Mouse (Mus musculus): ENCODE results near the gene Nrg4. TPM values are rescaled to one million over a fixed set of nuclear protein-coding genes. Genes with fewer than 3 reads are reported as not detected.

Gene Nrg4
- polyA plus RNA-seq, 1 experiment: 0.19 TPM

- Histone ChIP-seq H3K4me2 (ENCODE audit: low read depth) (no peak overlapping the region), H3K27me3 (ENCODE audit: control insufficient read depth, insufficient read depth, insufficient read length) (peaks cover 13% of the 10 kb centered on the region), H3K36me3 (ENCODE audit: control insufficient read depth, insufficient read depth) (no peaks in the 10 kb centered on the region), H3K79me2 (ENCODE audit: control insufficient read depth, insufficient read depth) (no peaks in the 10 kb centered on the region), H3ac (ENCODE audit: control insufficient read depth, insufficient read length) (no peak overlapping the region), H3K4me3 (no peak overlapping the region)
- TF ChIP-seq REST (IDR thresholded peaks at IDR 0.05; ENCODE audit: insufficient read depth, insufficient read length) (no peak), USF1 (IDR thresholded peaks at IDR 0.05; ENCODE audit: low read depth) (no peak), POLR2A (IDR thresholded peaks at IDR 0.05; ENCODE audit: insufficient read length, low read depth) (no peak), SRF (IDR thresholded peaks at IDR 0.05; ENCODE audit: control insufficient read depth, insufficient read length, low read depth) (no peak), MAX (IDR thresholded peaks at IDR 0.05; ENCODE audit: low read depth) (no peak), TCF12 (IDR thresholded peaks at IDR 0.05; ENCODE audit: insufficient read depth, poor library complexity, severe bottlenecking) (no peak), E2F4 (IDR thresholded peaks at IDR 0.05; ENCODE audit: insufficient read depth) (no peak), MYOG (IDR thresholded peaks at IDR 0.05; ENCODE audit: control insufficient read depth in 1 of 3, insufficient read depth in 1 of 3, insufficient read length in 2 of 3, low read depth in 2 of 3) (no peak), CEBPB (IDR thresholded peaks at IDR 0.05; ENCODE audit: insufficient read depth, poor library complexity, severe bottlenecking) (no peak), POLR2AphosphoS2 (IDR thresholded peaks at IDR 0.05; ENCODE audit: insufficient read length, low read depth) (no peak), TCF3 (IDR thresholded peaks at IDR 0.05; ENCODE audit: insufficient read length, low read depth) (no peak), MYOD1 (IDR thresholded peaks at IDR 0.05; ENCODE audit: control insufficient read depth in 1 of 3, insufficient read length in 2 of 3, low read depth in 2 of 3) (no peak)
Measured at GRCm38 (mm10) chr9:55354686-55355085, 28.0 kb upstream of the Nrg4 start.

GRCm38 (mm10) chr9:55348664-55349063 lies 22.0 kb upstream of the Nrg4 start:
- H3K79me2 ChIP-seq (ENCODE audit: control insufficient read depth, insufficient read depth): no peaks in the 10 kb centered on the region

GRCm38 (mm10) chr9:55345332-55345731 lies 18.7 kb upstream of the Nrg4 start:
- no peak for TF ChIP-seq CEBPB (IDR thresholded peaks at IDR 0.05; ENCODE audit: insufficient read depth, poor library complexity, severe bottlenecking)
- TF ChIP-seq SRF (IDR thresholded peaks at IDR 0.05; ENCODE audit: control insufficient read depth, insufficient read length, low read depth): no peak
- TF ChIP-seq MYOD1 (IDR thresholded peaks at IDR 0.05; ENCODE audit: control insufficient read depth in 1 of 3, insufficient read length in 2 of 3, low read depth in 2 of 3): no peak
- no peak for TF ChIP-seq TCF12 (IDR thresholded peaks at IDR 0.05; ENCODE audit: insufficient read depth, poor library complexity, severe bottlenecking)
- no peak for TF ChIP-seq TCF3 (IDR thresholded peaks at IDR 0.05; ENCODE audit: insufficient read length, low read depth)
- Histone ChIP-seq H3K36me3 (ENCODE audit: control insufficient read depth, insufficient read depth) (no peaks in the 10 kb centered on the region), H3ac (ENCODE audit: control insufficient read depth, insufficient read length) (no peak overlapping the region), H3K4me2 (ENCODE audit: low read depth) (no peak overlapping the region), H3K27me3 (ENCODE audit: control insufficient read depth, insufficient read depth, insufficient read length) (peaks cover 24% of the 10 kb centered on the region), H3K4me3 (no peak overlapping the region), H3K79me2 (ENCODE audit: control insufficient read depth, insufficient read depth) (no peaks in the 10 kb centered on the region)

More at GRCm38 (mm10) chr9:55348664-55349063, 22.0 kb upstream of the Nrg4 start:
- H3ac ChIP-seq (ENCODE audit: control insufficient read depth, insufficient read length): no peak overlapping the region
- H3K4me3 ChIP-seq: no peak overlapping the region
- no peaks in the 10 kb centered on the region for H3K36me3 ChIP-seq (ENCODE audit: control insufficient read depth, insufficient read depth)
- H3K4me2 ChIP-seq (ENCODE audit: low read depth): no peak overlapping the region
- no peak for TF ChIP-seq TCF3 (IDR thresholded peaks at IDR 0.05; ENCODE audit: insufficient read length, low read depth)
- TF ChIP-seq USF1 (IDR thresholded peaks at IDR 0.05; ENCODE audit: low read depth): no peak
- no peak for TF ChIP-seq MAX (IDR thresholded peaks at IDR 0.05; ENCODE audit: low read depth)
- no peak for TF ChIP-seq CEBPB (IDR thresholded peaks at IDR 0.05; ENCODE audit: insufficient read depth, poor library complexity, severe bottlenecking)
- TF ChIP-seq REST (IDR thresholded peaks at IDR 0.05; ENCODE audit: insufficient read depth, insufficient read length): no peak
- no peak for TF ChIP-seq E2F4 (IDR thresholded peaks at IDR 0.05; ENCODE audit: insufficient read depth)
- TF ChIP-seq POLR2AphosphoS2 (IDR thresholded peaks at IDR 0.05; ENCODE audit: insufficient read length, low read depth): no peak
- TF ChIP-seq SRF (IDR thresholded peaks at IDR 0.05; ENCODE audit: control insufficient read depth, insufficient read length, low read depth): no peak
- TF ChIP-seq MYOG (IDR thresholded peaks at IDR 0.05; ENCODE audit: control insufficient read depth in 1 of 3, insufficient read depth in 1 of 3, insufficient read length in 2 of 3, low read depth in 2 of 3): no peak
- no peak for TF ChIP-seq TCF12 (IDR thresholded peaks at IDR 0.05; ENCODE audit: insufficient read depth, poor library complexity, severe bottlenecking)
- TF ChIP-seq MYOD1 (IDR thresholded peaks at IDR 0.05; ENCODE audit: control insufficient read depth in 1 of 3, insufficient read length in 2 of 3, low read depth in 2 of 3): no peak
- no peak for TF ChIP-seq POLR2A (IDR thresholded peaks at IDR 0.05; ENCODE audit: insufficient read length, low read depth)
- peaks cover 23% of the 10 kb centered on the region for H3K27me3 ChIP-seq (ENCODE audit: control insufficient read depth, insufficient read depth, insufficient read length)

DNA sequence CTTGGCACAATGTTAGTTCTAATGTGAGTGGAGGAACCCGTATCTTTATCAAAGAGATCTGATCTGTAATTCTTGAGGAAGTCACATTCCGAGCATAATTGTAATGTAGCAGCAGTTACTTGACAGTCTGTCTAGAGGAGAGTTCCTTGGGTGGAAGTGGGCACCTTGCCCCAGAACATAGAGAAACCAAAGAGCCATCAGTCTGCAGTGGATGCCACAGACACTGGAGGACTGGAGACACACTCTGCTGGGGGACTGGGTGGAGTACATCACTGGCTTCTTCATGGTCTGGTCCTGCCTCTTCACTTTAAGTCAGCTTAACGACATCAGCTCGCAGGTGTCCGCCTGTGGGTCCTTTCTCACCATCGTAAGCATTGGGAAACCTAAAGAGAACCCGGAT lies 17.5 kb upstream of the Nrg4 start:
- TF ChIP-seq CEBPB (IDR thresholded peaks at IDR 0.05; ENCODE audit: insufficient read depth, poor library complexity, severe bottlenecking) (no peak), POLR2AphosphoS2 (IDR thresholded peaks at IDR 0.05; ENCODE audit: insufficient read length, low read depth) (no peak), MYOD1 (IDR thresholded peaks at IDR 0.05; ENCODE audit: control insufficient read depth in 1 of 3, insufficient read length in 2 of 3, low read depth in 2 of 3) (no peak), TCF12 (IDR thresholded peaks at IDR 0.05; ENCODE audit: insufficient read depth, poor library complexity, severe bottlenecking) (no peak), USF1 (IDR thresholded peaks at IDR 0.05; ENCODE audit: low read depth) (no peak), MAX (IDR thresholded peaks at IDR 0.05; ENCODE audit: low read depth) (no peak), SRF (IDR thresholded peaks at IDR 0.05; ENCODE audit: control insufficient read depth, insufficient read length, low read depth) (no peak), TCF3 (IDR thresholded peaks at IDR 0.05; ENCODE audit: insufficient read length, low read depth) (no peak)
- Histone ChIP-seq H3K27me3 (ENCODE audit: control insufficient read depth, insufficient read depth, insufficient read length) (peaks cover 17% of the 10 kb centered on the region), H3K79me2 (ENCODE audit: control insufficient read depth, insufficient read depth) (no peaks in the 10 kb centered on the region), H3ac (ENCODE audit: control insufficient read depth, insufficient read length) (no peak overlapping the region), H3K36me3 (ENCODE audit: control insufficient read depth, insufficient read depth) (no peaks in the 10 kb centered on the region), H3K4me3 (no peak overlapping the region), H3K4me2 (ENCODE audit: low read depth) (no peak overlapping the region)

DNA sequence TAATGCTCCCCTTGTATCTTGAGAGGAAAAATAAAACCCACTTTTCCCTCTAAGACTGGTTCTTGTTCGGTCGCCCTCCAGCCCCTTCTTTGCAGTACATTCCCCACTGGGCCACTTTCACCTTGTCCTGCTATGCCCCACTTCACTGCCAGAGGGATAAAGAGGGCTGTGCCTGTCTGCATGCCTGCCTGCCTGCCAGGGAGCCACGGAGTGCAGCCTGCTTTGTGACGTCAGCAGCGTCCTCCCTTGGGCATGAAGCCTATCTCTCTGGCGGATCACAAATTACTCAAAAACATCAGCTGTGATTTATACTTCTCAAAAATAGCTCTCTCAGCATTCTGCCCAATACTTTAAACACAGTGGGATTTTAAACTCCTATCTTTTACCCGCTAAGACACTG lies 6.3 kb upstream of the Nrg4 start:
- Histone ChIP-seq H3K4me3 (no peak overlapping the region), H3K36me3 (ENCODE audit: control insufficient read depth, insufficient read depth) (no peaks in the 10 kb centered on the region), H3K79me2 (ENCODE audit: control insufficient read depth, insufficient read depth) (no peaks in the 10 kb centered on the region), H3K27me3 (ENCODE audit: control insufficient read depth, insufficient read depth, insufficient read length) (peaks cover 24% of the 10 kb centered on the region), H3K4me2 (ENCODE audit: low read depth) (no peak overlapping the region), H3ac (ENCODE audit: control insufficient read depth, insufficient read length) (no peak overlapping the region)
- TF ChIP-seq POLR2AphosphoS2 (IDR thresholded peaks at IDR 0.05; ENCODE audit: insufficient read length, low read depth) (no peak), MAX (IDR thresholded peaks at IDR 0.05; ENCODE audit: low read depth) (no peak), E2F4 (IDR thresholded peaks at IDR 0.05; ENCODE audit: insufficient read depth) (no peak), REST (IDR thresholded peaks at IDR 0.05; ENCODE audit: insufficient read depth, insufficient read length) (no peak), CEBPB (IDR thresholded peaks at IDR 0.05; ENCODE audit: insufficient read depth, poor library complexity, severe bottlenecking) (no peak), TCF3 (IDR thresholded peaks at IDR 0.05; ENCODE audit: insufficient read length, low read depth) (no peak), MYOD1 (IDR thresholded peaks at IDR 0.05; ENCODE audit: control insufficient read depth in 1 of 3, insufficient read length in 2 of 3, low read depth in 2 of 3) (no peak), USF1 (IDR thresholded peaks at IDR 0.05; ENCODE audit: low read depth) (no peak), TCF12 (IDR thresholded peaks at IDR 0.05; ENCODE audit: insufficient read depth, poor library complexity, severe bottlenecking) (no peak), SRF (IDR thresholded peaks at IDR 0.05; ENCODE audit: control insufficient read depth, insufficient read length, low read depth) (no peak), MYOG (IDR thresholded peaks at IDR 0.05; ENCODE audit: control insufficient read depth in 1 of 3, insufficient read depth in 1 of 3, insufficient read length in 2 of 3, low read depth in 2 of 3) (no peak), POLR2A (IDR thresholded peaks at IDR 0.05; ENCODE audit: insufficient read length, low read depth) (no peak)
